Mouse (Mus musculus): ENCODE results near the gene Syngap1. TPM values are rescaled to one million over a fixed set of nuclear protein-coding genes. Genes with fewer than 3 reads are reported as not detected.
"Not testable (repeated sequence)": the region's sequence is repeated elsewhere in the genome, so short reads cannot be mapped to it uniquely, and the experiment has no call there.

Syngap1 gene
- polyA plus RNA-seq, 1 experiment from 2014 or later, result 0.21 TPM

GRCm38 (mm10) chr17:26917560-26917959 lies 23.5 kb upstream of the Syngap1 start:
- peak overlapping the region; percentile 92 for H3K27ac ChIP-seq (replicated peaks)
- peak overlapping the region; percentile 75 for H3K4me2 ChIP-seq
- peaks cover 27% of the 10 kb centered on the region for H3K36me3 ChIP-seq (replicated peaks)
- H3K4me3 ChIP-seq (replicated peaks), result peak overlapping the region; percentile 82
- H3K9me3 ChIP-seq (replicated peaks); ATAC-seq (ENCODE audit: insufficient read depth); H3K27me3 ChIP-seq: not testable (repeated sequence)
- 1% methylated on average over 12 of the region's 12 CpGs for WGBS (ENCODE audit: insufficient replicate concordance)
- peaks cover 22% of the 10 kb centered on the region for H3K4me1 ChIP-seq (replicated peaks)
- peak overlapping the region; percentile 85 for H3K9ac ChIP-seq

- peak overlapping the region; percentile 82 for H3K4me3 ChIP-seq (replicated peaks)
- WGBS (ENCODE audit: insufficient replicate concordance), result 64% methylated on average over 2 of the region's 2 CpGs
- no peak for ATAC-seq (ENCODE audit: insufficient read depth)
- no peaks in the 10 kb centered on the region for H3K9me3 ChIP-seq (replicated peaks)
- peak overlapping the region; percentile 75 for H3K4me2 ChIP-seq
- peaks cover 22% of the 10 kb centered on the region for H3K4me1 ChIP-seq (replicated peaks)
- H3K9ac ChIP-seq, result peak overlapping the region; percentile 56
- H3K36me3 ChIP-seq (replicated peaks), result peaks cover 30% of the 10 kb centered on the region
- no peak overlapping the region for H3K27ac ChIP-seq (replicated peaks)
- H3K27me3 ChIP-seq, result no peaks in the 10 kb centered on the region
These were observed 22.7 kb upstream of the Syngap1 start for GRCm38 (mm10) chr17:26918343-26918742.

- peak overlapping the region; percentile 38 for H3K4me2 ChIP-seq
- H3K9me3 ChIP-seq (replicated peaks); H3K27me3 ChIP-seq; H3K9ac ChIP-seq; ATAC-seq (ENCODE audit: insufficient read depth); H3K4me3 ChIP-seq (replicated peaks); H3K27ac ChIP-seq (replicated peaks): not testable (repeated sequence)
- peaks cover 22% of the 10 kb centered on the region for H3K4me1 ChIP-seq (replicated peaks)
- 58% methylated on average over 2 of the region's 2 CpGs for WGBS (ENCODE audit: insufficient replicate concordance)
- peaks cover 42% of the 10 kb centered on the region for H3K36me3 ChIP-seq (replicated peaks)
These were observed 21.5 kb upstream of the Syngap1 start for GRCm38 (mm10) chr17:26919516-26919915.

GRCm38 (mm10) chr17:26922368-26922767 lies 18.7 kb upstream of the Syngap1 start:
- WGBS (ENCODE audit: insufficient replicate concordance), result 94% methylated on average over 5 of the region's 6 CpGs
- peaks cover 69% of the 10 kb centered on the region for H3K36me3 ChIP-seq (replicated peaks)
- ATAC-seq (ENCODE audit: insufficient read depth), result not testable (repeated sequence)

GRCm38 (mm10) chr17:26925414-26925813 lies 15.6 kb upstream of the Syngap1 start:
- not testable (repeated sequence) for H3K4me2 ChIP-seq; H3K4me3 ChIP-seq (replicated peaks); H3K27ac ChIP-seq (replicated peaks); H3K27me3 ChIP-seq; H3K9ac ChIP-seq; ATAC-seq (ENCODE audit: insufficient read depth); H3K4me1 ChIP-seq (replicated peaks); H3K9me3 ChIP-seq (replicated peaks)
- WGBS (ENCODE audit: insufficient replicate concordance), result 94% methylated on average over 9 of the region's 9 CpGs
- peaks cover 90% of the 10 kb centered on the region for H3K36me3 ChIP-seq (replicated peaks)

More at GRCm38 (mm10) chr17:26922368-26922767, 18.7 kb upstream of the Syngap1 start:
- not testable (repeated sequence) for H3K27ac ChIP-seq (replicated peaks); H3K27me3 ChIP-seq; H3K9me3 ChIP-seq (replicated peaks); H3K4me3 ChIP-seq (replicated peaks); H3K4me2 ChIP-seq; H3K9ac ChIP-seq
- peaks cover 22% of the 10 kb centered on the region for H3K4me1 ChIP-seq (replicated peaks)

GRCm38 (mm10) chr17:26931795-26932194 lies 9.3 kb upstream of the Syngap1 start:
- H3K4me3 ChIP-seq (replicated peaks); H3K9ac ChIP-seq; H3K27me3 ChIP-seq; H3K27ac ChIP-seq (replicated peaks); ATAC-seq (ENCODE audit: insufficient read depth); H3K4me2 ChIP-seq; H3K9me3 ChIP-seq (replicated peaks): not testable (repeated sequence)
- 68% methylated on average over 7 of the region's 7 CpGs for WGBS (ENCODE audit: insufficient replicate concordance)
- Histone ChIP-seq H3K36me3 (replicated peaks) (peaks cover 81% of the 10 kb centered on the region), H3K4me1 (replicated peaks) (peaks cover 27% of the 10 kb centered on the region)

GRCm38 (mm10) chr17:26932839-26933398 lies 8.1 kb upstream of the Syngap1 start, which contains the start of gene Phf1:
Gene Phf1 (plus strand): TSS chr17:26933052.
- peaks cover 82% of the 10 kb centered on the region for H3K36me3 ChIP-seq (replicated peaks)

GRCm38 (mm10) chr17:26933419-26933818 lies 7.6 kb upstream of the Syngap1 start:
- WGBS (ENCODE audit: insufficient replicate concordance), result 8% methylated on average over 13 of the region's 13 CpGs
- peak overlapping the region; percentile 94 for H3K4me2 ChIP-seq
- H3K27me3 ChIP-seq, result no peaks in the 10 kb centered on the region
- ATAC-seq (ENCODE audit: insufficient read depth), result 0 out of 2 replicates have a peak, but pooled peaks have one; percentile 3
- H3K9me3 ChIP-seq (replicated peaks), result no peaks in the 10 kb centered on the region
- H3K27ac ChIP-seq (replicated peaks), result peak overlapping the region; percentile 83
- H3K36me3 ChIP-seq (replicated peaks), result peaks cover 78% of the 10 kb centered on the region
- H3K4me1 ChIP-seq (replicated peaks), result peaks cover 43% of the 10 kb centered on the region
- peak overlapping the region; percentile 77 for H3K4me3 ChIP-seq (replicated peaks)
- H3K9ac ChIP-seq, result peak overlapping the region; percentile 60

More at GRCm38 (mm10) chr17:26932839-26933398, 8.1 kb upstream of the Syngap1 start, which contains the start of gene Phf1:
- H3K4me3 ChIP-seq (replicated peaks), result peak within 1 kb of the TSS; percentile 77
- peak within 1 kb of the TSS; percentile 60 for H3K9ac ChIP-seq
- under 1% methylated on average over 43 of the region's 43 CpGs for WGBS (ENCODE audit: insufficient replicate concordance)
- peak within 1 kb of the TSS; percentile 83 for H3K27ac ChIP-seq (replicated peaks)
- H3K9me3 ChIP-seq (replicated peaks), result no peaks in the 10 kb centered on the region
- peak; percentile 92 for ATAC-seq (ENCODE audit: insufficient read depth)
- peak within 1 kb of the TSS; percentile 94 for H3K4me2 ChIP-seq
- H3K27me3 ChIP-seq, result no peaks in the 10 kb centered on the region
- peaks cover 38% of the 10 kb centered on the region for H3K4me1 ChIP-seq (replicated peaks)

GRCm38 (mm10) chr17:26933885-26934827 lies 6.9 kb upstream of the Syngap1 start:
- no peak for ATAC-seq (ENCODE audit: insufficient read depth)
- peaks cover 48% of the 10 kb centered on the region for H3K4me1 ChIP-seq (replicated peaks)
- no peak overlapping the region for H3K27ac ChIP-seq (replicated peaks)
- H3K27me3 ChIP-seq, result no peaks in the 10 kb centered on the region
- peak overlapping the region; percentile 77 for H3K4me3 ChIP-seq (replicated peaks)
- WGBS (ENCODE audit: insufficient replicate concordance), result 75% methylated on average over 16 of the region's 16 CpGs
- H3K36me3 ChIP-seq (replicated peaks), result peaks cover 71% of the 10 kb centered on the region
- H3K9me3 ChIP-seq (replicated peaks), result no peaks in the 10 kb centered on the region
- H3K9ac ChIP-seq, result no peak overlapping the region; the same call in 1 of the 2 replicates
- H3K4me2 ChIP-seq, result peak overlapping the region; percentile 94

GRCm38 (mm10) chr17:26935027-26935426 lies 6.0 kb upstream of the Syngap1 start:
- no peak for ATAC-seq (ENCODE audit: insufficient read depth)
- Histone ChIP-seq H3K27me3 (no peaks in the 10 kb centered on the region), H3K9ac (no peak overlapping the region), H3K9me3 (replicated peaks) (no peaks in the 10 kb centered on the region), H3K4me1 (replicated peaks) (peaks cover 51% of the 10 kb centered on the region), H3K4me2 (no peak overlapping the region), H3K27ac (replicated peaks) (no peak overlapping the region), H3K4me3 (replicated peaks) (no peak overlapping the region), H3K36me3 (replicated peaks) (peaks cover 62% of the 10 kb centered on the region)
- 75% methylated on average over 9 of the region's 9 CpGs for WGBS (ENCODE audit: insufficient replicate concordance)

GRCm38 (mm10) chr17:26936453-26936852 lies 4.6 kb upstream of the Syngap1 start:
- Histone ChIP-seq H3K36me3 (replicated peaks) (peaks cover 48% of the 10 kb centered on the region), H3K9me3 (replicated peaks) (no peaks in the 10 kb centered on the region), H3K27me3 (no peaks in the 10 kb centered on the region), H3K27ac (replicated peaks) (no peak overlapping the region), H3K4me3 (replicated peaks) (no peak overlapping the region), H3K4me2 (no peak overlapping the region), H3K4me1 (replicated peaks) (peaks cover 66% of the 10 kb centered on the region), H3K9ac (no peak overlapping the region)
- ATAC-seq (ENCODE audit: insufficient read depth), result no peak
- 81% methylated on average over 12 of the region's 12 CpGs for WGBS (ENCODE audit: insufficient replicate concordance)
